ENCODE assay signal across 7 mouse cellular contexts in genomic region chr1:154180952-154181351, GRCm38 (mm10). TPM values are rescaled to one million over a fixed set of nuclear protein-coding genes. Genes with fewer than 3 reads are reported as not detected.
DNase-seq lines count a peak whose midpoint lies in the region; ATAC-seq and TF ChIP-seq lines count a peak whose summit lies in the region.

No protein-coding gene starts in this region.

- TF ChIP-seq CTCF in small intestine, adult 2 months (IDR thresholded peaks at IDR 0.05; ENCODE audit: extremely low read depth, insufficient read length, insufficient replicate concordance, low read depth, low read length), result peak; percentile 77; the same call in 1 of the 2 replicates

- no peak overlapping the region for H3K4me2 ChIP-seq in intestine, embryonic 14.5 days (ENCODE audit: low read length)

- H3K27ac ChIP-seq in intestine, embryonic 14.5 days (ENCODE audit: low read depth), result no peak overlapping the region
- H3K27ac ChIP-seq in midbrain, embryonic 10.5 days (replicated peaks), result no peak overlapping the region
- H3K27ac ChIP-seq in small intestine, adult 2 months (ENCODE audit: insufficient read depth, low read depth, low read length), result no peak overlapping the region

- H3K27me3 ChIP-seq in intestine, embryonic 14.5 days (replicated peaks; ENCODE audit: control insufficient read depth, insufficient read depth, low read length), result no peaks in the 10 kb centered on the region
- no peaks in the 10 kb centered on the region; the same call in 1 of the 2 replicates for H3K27me3 ChIP-seq in midbrain, embryonic 10.5 days (ENCODE audit: low read depth, poor library complexity, severe bottlenecking)
- no peaks in the 10 kb centered on the region for H3K27me3 ChIP-seq in small intestine, adult 2 months (ENCODE audit: control insufficient read depth, insufficient read depth, low read length)

- H3K4me1 ChIP-seq in intestine, embryonic 14.5 days (replicated peaks; ENCODE audit: control insufficient read depth, insufficient read depth, low read length), result no peaks in the 10 kb centered on the region
- no peaks in the 10 kb centered on the region for H3K4me1 ChIP-seq in midbrain, embryonic 10.5 days
- H3K4me1 ChIP-seq in small intestine, adult 2 months (ENCODE audit: control insufficient read depth, insufficient read depth, insufficient read length, low read length), result no peaks in the 10 kb centered on the region

- TF ChIP-seq POLR2A in small intestine, adult 2 months (IDR thresholded peaks at IDR 0.05; ENCODE audit: low read depth, low read length), result no peak

- 36% methylated on average over 2 of the region's 2 CpGs for WGBS in intestine, embryonic 14.5 days
- 63% methylated on average over 2 of the region's 2 CpGs for WGBS in midbrain, embryonic 10.5 days
- 26% methylated on average over 2 of the region's 2 CpGs for WGBS in small intestine, adult 2 months

- H3K4me3 ChIP-seq in intestine, embryonic 14.5 days (ENCODE audit: low read depth, low read length), result no peak overlapping the region
- H3K4me3 ChIP-seq in midbrain, embryonic 10.5 days, result no peak overlapping the region
- H3K4me3 ChIP-seq in small intestine, adult 2 months (ENCODE audit: low read depth, low read length), result no peak overlapping the region

- intact Hi-C loops in left cerebral cortex, postnatal 14 days (cut with DNase I), result loop anchor here (1.0 to 5.0 kb wide), 4 partner anchors 59 to 434 kb away; partner anchors contain the start of gene Rnasel

- ATAC-seq in intestine, embryonic 14.5 days (replicated peaks; ENCODE audit: low FRiP score, low TSS enrichment, low read depth), result peak; percentile 79; the same call in 1 of the 2 replicates

- peak; percentile 84 to 94 for DNase-seq in adrenal gland, adult (ENCODE audit: inconsistent age in 2 of 2, low spot score in 1 of 2)
- DNase-seq in cerebellum, postnatal 36 days, result peak; percentile 76 to 83
- peak; percentile 90 for DNase-seq in gastrocnemius, adult 18-20 months (ENCODE audit: low spot score)
- peak; percentile 87 for DNase-seq in intestine, embryonic 14.5 days (ENCODE audit: low spot score)
- peak; percentile 89 to 92 for DNase-seq in left cerebral cortex, postnatal 14 days (ENCODE audit: low spot score in 2 of 2)
- peak; percentile 75 for DNase-seq in midbrain, embryonic 10.5 days (ENCODE audit: low spot score)

- no peak overlapping the region for H3K9ac ChIP-seq in intestine, embryonic 14.5 days (ENCODE audit: low read length)

- no peaks in the 10 kb centered on the region for H3K9me3 ChIP-seq in intestine, embryonic 14.5 days (ENCODE audit: control insufficient read depth, low read length)
- no peaks in the 10 kb centered on the region for H3K9me3 ChIP-seq in midbrain, embryonic 10.5 days (replicated peaks)

- no peaks in the 10 kb centered on the region for H3K36me3 ChIP-seq in intestine, embryonic 14.5 days (ENCODE audit: control insufficient read depth, insufficient read depth, low read length)
- H3K36me3 ChIP-seq in midbrain, embryonic 10.5 days, result no peaks in the 10 kb centered on the region
- no peaks in the 10 kb centered on the region for H3K36me3 ChIP-seq in small intestine, adult 2 months (ENCODE audit: control insufficient read depth, insufficient read depth, low read length)

RNA-seq across cellular contexts. Expression of gene Zfp648, which starts 20.0 kb away (rescaled TPM):
- not detected for total RNA-seq in gastrocnemius, adult 18-20 months (2021)
- 0.12 TPM in 1 of 2 replicates, not detected in the other for polyA plus RNA-seq in intestine, embryonic 14.5 days (2014; fragmentation: Nextera tagmentation; extraction: Ambion mirVana)
- under 1 TPM; 0.51 to 0.59 TPM for total RNA-seq in left cerebral cortex, postnatal 14 days (2021)
- polyA plus RNA-seq in midbrain, embryonic 10.5 days (2016; fragmentation: Nextera tagmentation; extraction: Ambion mirVana), result not detected in 2 replicates
- polyA plus RNA-seq in small intestine, adult 2 months (2012; rRNA removed), result not detected in 2 replicates
